Mouse (Mus musculus) G1E (cell line): Measurements from ENCODE around the gene Trim2.

Experiments used
- CTCF ChIP-seq: IDR thresholded peaks from 2 replicates; pipeline ENCODE4 v1.5.1; 2012; ENCODE audit warnings: low read depth, low read length, inconsistent platforms, mixed read lengths
- GATA1 ChIP-seq: IDR thresholded peaks from 2 replicates; pipeline ENCODE4 v1.6.1; 2012; ENCODE audit warnings: borderline replicate concordance, low read length, inconsistent platforms, mixed read lengths
- POLR2AphosphoS5 ChIP-seq: IDR thresholded peaks from 2 replicates; pipeline ENCODE4 v1.6.1; 2012; ENCODE audit warnings: low read depth, low read length, inconsistent platforms; ENCODE audit not compliant: insufficient replicate concordance

DNA sequence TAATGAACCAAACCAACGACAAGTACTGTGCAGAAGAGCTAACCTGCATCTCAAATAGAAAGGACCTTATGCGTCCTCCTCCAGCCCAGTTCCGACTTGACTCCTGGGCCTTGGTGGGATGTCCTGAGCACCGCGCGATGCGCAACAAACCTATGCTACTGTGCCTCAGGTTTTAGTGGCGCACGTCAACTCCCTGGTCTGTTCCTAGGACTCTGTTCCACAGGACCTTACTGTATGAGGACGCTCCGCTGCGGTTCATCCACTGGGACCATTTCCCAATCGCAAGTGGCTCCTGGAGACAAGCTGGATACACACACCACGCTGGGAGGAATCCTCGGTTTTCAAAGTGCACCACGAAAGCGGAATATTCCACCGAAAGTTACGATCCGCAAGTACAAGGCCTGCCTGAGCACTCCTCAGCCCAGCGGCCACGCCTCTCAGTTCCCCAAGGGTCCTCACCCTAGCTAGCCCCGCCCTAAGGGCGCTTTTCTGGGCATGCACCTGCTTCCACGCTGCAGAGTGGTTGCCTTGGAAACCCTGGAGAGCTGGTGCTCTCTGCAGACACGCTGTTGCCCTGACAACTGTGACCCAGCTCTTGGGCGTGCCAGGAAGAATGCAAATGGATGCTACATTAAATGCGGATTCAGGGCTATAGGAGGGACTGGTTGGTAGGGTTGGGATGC, 1.5 kb downstream of the Trim2 start:
- TF ChIP-seq CTCF (no peak), GATA1 (no peak), POLR2AphosphoS5 (no peak)
